Mouse (Mus musculus) heart, postnatal 36 days (tissue): ENCODE measurements around the gene Cdk12. TPM values are rescaled to one million over a fixed set of nuclear protein-coding genes. Genes with fewer than 3 reads are reported as not detected.
A peak's percentile ranks its signal among the peaks of the same experiment; 100 is the strongest.
"Not testable (repeated sequence)": the region's sequence is repeated elsewhere in the genome, so short reads cannot be mapped to it uniquely, and the experiment has no call there.

Experiments used
- DNase-seq, 2 experiments: peaks; one replicate each; pipeline ENCODE4 v3.0.0; 2021 to 2022
- intact Hi-C: fragments of 180-260 bp; cut with DNase I; formaldehyde crosslinking; loops from one replicate; pipeline ENCODE4 v1.15.1; 2025
- total RNA-seq, 2 experiments: library from RNA; stranded (reverse); gene quantifications; 2 replicates each; pipeline ENCODE4 v1.2.3; 2021

Gene Cdk12
- total RNA-seq = 10 to 100 TPM; 22.5 to 25.2 TPM

GRCm38 (mm10) chr11:98202641-98203350 is at the start of gene Cdk12:
Cdk12 (plus strand) TSS chr11:98203059.
- peak; percentile 95 to 96 for DNase-seq
- intact Hi-C loops = loop anchor here (1.0 to 10.0 kb wide), 3 partner anchors 9 to 408 kb away; partner anchors contain the start of genes Lasp1, Med1 and Rpl19

GRCm38 (mm10) chr11:98155094-98155493 is 47.8 kb upstream of the Cdk12 start:
- intact Hi-C loops = no loop called here
- DNase-seq = no peak

GRCm38 (mm10) chr11:98168400-98168799 is 34.5 kb upstream of the Cdk12 start:
- intact Hi-C loops = loop anchor here (5.0 kb wide), 1 partner anchor 79 kb away; no protein-coding TSS in a partner anchor
- DNase-seq = no peak

- intact Hi-C loops, DNase-seq: not testable (repeated sequence)
Observed at GRCm38 (mm10) chr11:98182149-98182548, 20.7 kb upstream of the Cdk12 start.

GRCm38 (mm10) chr11:98187640-98188395 is 15.0 kb upstream of the Cdk12 start:
- intact Hi-C loops = no loop called here
- no peak for DNase-seq

- DNase-seq = no peak
- intact Hi-C loops = no loop called here
Observed at GRCm38 (mm10) chr11:98190820-98191219, 12.0 kb upstream of the Cdk12 start.

- intact Hi-C loops = loop anchor here (1.0 kb wide), 1 partner anchor 9 kb away; no protein-coding TSS in a partner anchor
- peak; percentile 87 to 92 for DNase-seq
Observed at GRCm38 (mm10) chr11:98192901-98193805, 9.7 kb upstream of the Cdk12 start, which contains the start of gene Med1. Med1 (minus strand) TSS chr11:98193293.

GRCm38 (mm10) chr11:98201791-98202640 is 843 bp upstream of the Cdk12 start:
- peak; percentile 36 to 50 for DNase-seq
- intact Hi-C loops = loop anchor here (1.0 to 10.0 kb wide), 3 partner anchors 9 to 407 kb away; partner anchors contain the start of genes Lasp1, Med1 and Rpl19

GRCm38 (mm10) chr11:98203351-98203911 is 572 bp downstream of the Cdk12 start:
- peak in 1 of 2 experiments; percentile 61 for DNase-seq
- intact Hi-C loops = loop anchor here (5.0 to 10.0 kb wide), 2 partner anchors 176 to 409 kb away; partner anchors contain the start of genes Lasp1 and Rpl19

GRCm38 (mm10) chr11:98203931-98204421 is 1.1 kb downstream of the Cdk12 start:
- DNase-seq = peak; percentile 14 to 39
- intact Hi-C loops = loop anchor here (5.0 to 10.0 kb wide), 2 partner anchors 177 to 409 kb away; partner anchors contain the start of genes Lasp1 and Rpl19

GRCm38 (mm10) chr11:98205463-98205862 is 2.6 kb downstream of the Cdk12 start:
- intact Hi-C loops = loop anchor here (10.0 kb wide), 1 partner anchor 411 kb away; the partner anchor contains the start of gene Lasp1
- no peak for DNase-seq

- intact Hi-C loops = loop anchor here (10.0 kb wide), 1 partner anchor 411 kb away; the partner anchor contains the start of gene Lasp1
Observed at GRCm38 (mm10) chr11:98206281-98206680, 3.4 kb downstream of the Cdk12 start.

GRCm38 (mm10) chr11:98209661-98210060 is 6.8 kb downstream of the Cdk12 start:
- not testable (repeated sequence) for DNase-seq
- intact Hi-C loops = loop anchor here (10.0 kb wide), 1 partner anchor 415 kb away; the partner anchor contains the start of gene Lasp1

More at GRCm38 (mm10) chr11:98206281-98206680, 3.4 kb downstream of the Cdk12 start:
- not testable (repeated sequence) for DNase-seq

- no peak for DNase-seq
- intact Hi-C loops = no loop called here
Observed at GRCm38 (mm10) chr11:98213311-98213710, 10.5 kb downstream of the Cdk12 start.

- intact Hi-C loops = no loop called here
- DNase-seq = no peak
Observed at GRCm38 (mm10) chr11:98226349-98226748, 23.5 kb downstream of the Cdk12 start.

GRCm38 (mm10) chr11:98238416-98238815 is 35.6 kb downstream of the Cdk12 start:
- intact Hi-C loops = no loop called here
- no peak for DNase-seq

- no peak for DNase-seq
- intact Hi-C loops = no loop called here
Observed at GRCm38 (mm10) chr11:98238995-98239394, 36.1 kb downstream of the Cdk12 start.

- intact Hi-C loops, DNase-seq: not testable (repeated sequence)
Observed at GRCm38 (mm10) chr11:98242910-98243309, 40.1 kb downstream of the Cdk12 start.
